Mouse (Mus musculus): ENCODE results near the gene Gng11.

The Gng11 gene

GRCm38 (mm10) chr6:4003890-4004306, at the start of gene Gng11:
Gene Gng11, plus strand, starts transcription at chr6:4003904.
- DNase-seq (ENCODE audit: low spot score): peak; percentile 45

DNA sequence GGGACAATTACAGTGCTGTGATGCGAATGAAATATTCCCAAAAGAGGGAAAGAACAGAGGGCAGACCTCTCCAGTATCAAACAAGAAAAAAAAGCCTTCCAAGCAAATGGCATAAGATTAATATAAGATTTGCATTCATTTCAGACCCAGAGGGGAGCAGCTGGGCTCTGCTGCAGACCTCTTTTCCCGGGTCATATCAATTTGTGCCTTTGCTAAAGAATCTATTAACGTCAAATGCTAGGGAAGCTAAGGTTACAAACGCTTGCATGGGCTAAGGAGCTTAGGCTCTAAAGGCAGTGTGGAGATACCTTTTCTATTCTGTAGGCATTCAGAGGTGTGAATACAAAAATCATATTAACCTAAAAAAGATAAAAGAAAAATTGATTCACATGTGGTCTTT, 48.7 kb upstream of the Gng11 start:
- DNase-seq (ENCODE audit: low spot score): no peak

DNA sequence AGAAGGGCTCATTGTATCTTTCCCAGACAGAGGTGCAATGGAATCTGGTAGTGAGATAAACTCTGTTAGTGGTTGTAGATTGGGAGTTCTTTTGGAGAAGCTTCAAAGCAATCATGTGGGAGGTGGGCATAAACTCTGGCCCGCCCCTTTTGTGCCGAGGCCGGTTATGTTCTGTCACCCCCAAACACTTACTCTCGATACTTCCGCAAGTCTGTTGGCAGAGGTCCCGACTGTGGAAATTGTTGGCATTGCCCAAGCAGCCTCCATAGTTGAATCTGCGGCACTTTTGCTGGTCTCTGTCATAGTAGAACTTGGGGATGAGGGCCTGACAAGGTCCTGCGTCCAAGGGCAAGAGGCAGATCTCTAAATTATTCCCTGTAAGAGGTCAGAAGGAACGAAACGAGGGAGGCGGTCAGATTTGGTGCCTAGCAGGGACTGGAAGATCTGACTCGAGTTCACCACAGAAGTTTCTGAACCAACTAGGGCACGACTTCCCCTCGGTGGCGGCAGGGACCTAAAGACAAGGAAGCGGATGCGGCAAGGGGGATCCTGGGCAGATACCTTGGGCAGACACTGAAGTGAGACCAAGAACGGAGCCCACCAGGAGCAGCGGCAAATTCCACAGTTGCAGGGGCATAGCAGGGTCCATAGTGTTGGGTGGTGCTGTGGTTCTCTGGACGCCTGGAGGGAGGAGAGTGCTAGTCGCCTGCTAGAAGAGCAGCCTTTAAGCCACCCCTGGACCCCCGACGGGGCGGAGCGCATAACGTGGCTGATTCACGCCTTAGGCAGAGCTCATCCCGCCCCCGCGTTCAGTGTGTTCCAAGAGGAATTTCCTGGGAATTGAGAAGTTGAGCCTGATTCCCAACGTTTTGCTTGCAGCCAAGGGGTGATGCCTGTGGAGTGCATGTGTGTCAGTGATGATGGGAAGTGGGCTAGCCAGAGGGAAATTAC, 35.8 kb upstream of the Gng11 start:
- DNase-seq (ENCODE audit: low spot score): no peak

DNA sequence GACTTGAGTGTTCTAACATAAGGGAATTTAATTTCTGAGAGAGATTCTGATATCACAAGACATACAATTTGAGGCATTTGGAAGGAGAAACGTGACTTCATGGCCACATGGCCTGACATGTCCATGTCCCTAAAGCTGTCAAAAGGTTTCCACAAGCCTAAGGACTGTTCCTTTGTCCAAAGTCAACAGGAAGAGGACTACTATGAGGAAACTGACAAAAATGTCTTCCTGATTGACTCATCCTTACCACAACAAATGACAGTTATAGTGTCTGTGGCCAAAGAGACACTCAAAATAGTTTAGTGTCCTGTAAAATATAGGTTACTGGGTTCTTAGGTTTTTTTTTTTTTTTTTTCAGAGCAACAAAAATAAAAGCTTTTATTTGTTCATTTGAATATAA, 30.0 kb upstream of the Gng11 start:
- DNase-seq (ENCODE audit: low spot score): no peak

GRCm38 (mm10) chr6:3982661-3983284, 20.9 kb upstream of the Gng11 start:
- no peak for DNase-seq (ENCODE audit: low spot score)

DNA sequence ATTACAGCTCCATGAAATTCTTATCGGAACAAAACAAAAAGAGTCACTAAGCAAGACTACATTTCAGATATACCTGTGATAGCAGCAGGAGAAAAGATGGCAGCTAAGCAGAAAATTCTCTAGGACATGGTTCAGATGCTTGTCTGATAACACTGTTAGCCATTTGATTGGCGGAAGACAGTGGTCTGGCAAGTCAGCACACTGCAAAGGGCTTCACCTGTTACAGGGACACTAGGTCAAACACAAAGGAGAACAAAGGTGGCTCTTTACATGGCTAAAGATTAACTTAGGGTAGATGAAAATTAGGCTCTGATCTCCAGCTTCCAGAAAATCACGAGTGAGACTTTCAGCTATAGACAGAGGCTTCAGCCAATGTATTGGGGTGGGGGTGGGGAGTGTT, 15.0 kb upstream of the Gng11 start, which contains the start of gene Tfpi2:
Gene Tfpi2, minus strand, starts transcription at position 170 of the 400 bp plus-strand sequence.
- no peak for DNase-seq (ENCODE audit: low spot score)

- no peak for DNase-seq (ENCODE audit: low spot score)
Observed at GRCm38 (mm10) chr6:3993492-3993891, 10.2 kb upstream of the Gng11 start, which contains the start of gene Gngt1. Gene Gngt1, plus strand, starts transcription at chr6:3993792.

GRCm38 (mm10) chr6:3998089-3998488, 5.6 kb upstream of the Gng11 start:
- DNase-seq (ENCODE audit: low spot score): no peak

DNA sequence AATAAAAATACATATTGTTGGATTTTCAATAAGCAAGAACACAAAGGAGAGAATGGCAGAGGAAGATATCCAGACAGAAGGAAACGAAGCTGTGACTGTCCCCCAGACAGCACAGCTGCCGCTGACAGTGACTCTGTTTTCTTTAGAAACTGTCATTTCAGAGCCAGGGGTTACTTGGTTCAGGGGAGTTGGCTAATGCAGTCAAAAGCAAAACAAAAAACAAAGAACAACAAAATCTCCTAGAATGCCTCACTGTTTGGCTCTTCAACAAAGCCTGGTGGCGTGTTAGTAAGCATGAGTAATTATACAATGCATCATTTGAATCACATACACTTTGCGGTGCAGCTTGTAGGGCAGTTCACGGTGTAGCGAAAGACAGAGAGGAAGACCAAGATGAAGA, 4.4 kb upstream of the Gng11 start:
- no peak for DNase-seq (ENCODE audit: low spot score)

- no peak for DNase-seq (ENCODE audit: low spot score)
Observed at GRCm38 (mm10) chr6:4000716-4001115, 3.0 kb upstream of the Gng11 start.

GRCm38 (mm10) chr6:4003445-4003844, 259 bp upstream of the Gng11 start:
- DNase-seq (ENCODE audit: low spot score): no peak

DNA sequence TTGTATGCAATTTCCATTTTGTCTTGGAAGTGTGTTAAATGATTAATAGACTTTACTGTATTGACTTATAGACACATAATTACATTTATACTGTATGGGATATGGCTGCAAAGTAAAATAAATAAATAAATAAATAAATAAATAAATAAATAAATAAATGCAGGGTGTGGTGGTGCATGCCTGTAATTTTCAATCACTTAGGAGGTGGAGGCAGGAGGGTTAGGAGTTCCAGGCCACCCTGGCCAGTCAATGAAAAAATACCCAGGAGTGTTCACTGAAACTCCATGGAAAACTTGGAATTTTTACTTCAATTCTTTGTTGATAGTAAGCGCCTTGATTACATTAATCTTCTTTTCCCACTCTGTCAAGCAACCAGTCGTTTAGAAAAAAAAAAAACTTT, 1.1 kb downstream of the Gng11 start:
- DNase-seq (ENCODE audit: low spot score): no peak

DNA sequence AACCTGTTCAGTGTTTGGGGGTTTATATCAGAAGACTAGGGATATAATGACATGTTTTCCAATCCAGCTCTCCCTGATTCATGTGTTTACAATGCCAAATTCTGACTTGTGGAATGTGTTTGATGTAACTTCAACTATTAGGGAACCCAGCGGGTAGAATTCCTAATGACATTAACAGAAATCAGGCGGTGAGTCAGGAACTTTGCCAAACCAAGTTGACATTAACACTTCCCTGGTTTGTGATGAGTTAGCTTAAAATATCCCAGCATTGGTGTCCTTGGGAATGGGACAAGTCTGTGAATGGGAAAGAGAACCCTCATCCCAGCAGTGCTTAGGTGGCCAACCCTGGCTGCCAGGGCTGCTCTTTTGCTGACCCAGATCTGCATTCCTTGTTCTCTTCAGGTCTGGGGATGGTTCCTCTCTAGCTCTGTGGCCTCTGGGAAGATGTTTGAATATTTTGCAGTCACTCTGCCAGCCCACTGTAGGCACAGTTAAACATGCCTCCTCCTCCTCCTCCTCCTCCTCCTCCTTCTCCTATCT, 4.9 kb downstream of the Gng11 start:
- DNase-seq (ENCODE audit: low spot score): no peak

- no peak for DNase-seq (ENCODE audit: low spot score)
Observed at GRCm38 (mm10) chr6:4009548-4009947, 5.8 kb downstream of the Gng11 start.

- DNase-seq (ENCODE audit: low spot score): no peak
Observed at GRCm38 (mm10) chr6:4022645-4023044, 18.9 kb downstream of the Gng11 start.

DNA sequence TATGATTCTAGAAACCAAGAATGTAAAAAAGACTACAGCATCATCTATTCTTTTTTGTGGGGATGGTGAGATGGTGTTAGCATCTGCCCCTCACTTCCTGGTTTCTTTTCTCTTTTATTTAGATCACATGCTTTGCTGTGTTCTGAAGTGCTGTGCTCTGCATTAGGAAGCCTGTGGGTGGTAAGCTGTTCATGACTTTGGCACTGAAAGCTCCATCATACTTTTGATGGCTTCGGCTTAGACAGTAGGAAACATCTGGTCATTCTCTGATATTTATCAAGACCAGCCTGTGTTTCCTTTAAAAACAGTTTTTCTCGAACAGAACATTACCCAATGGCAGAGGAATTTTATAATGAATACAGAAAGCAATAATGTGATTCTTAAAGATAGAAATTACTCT, 22.7 kb downstream of the Gng11 start:
- DNase-seq (ENCODE audit: low spot score): no peak

GRCm38 (mm10) chr6:4030956-4031355, 27.3 kb downstream of the Gng11 start:
- DNase-seq (ENCODE audit: low spot score): no peak

GRCm38 (mm10) chr6:4041821-4042220, 38.1 kb downstream of the Gng11 start:
- DNase-seq (ENCODE audit: low spot score): no peak

DNA sequence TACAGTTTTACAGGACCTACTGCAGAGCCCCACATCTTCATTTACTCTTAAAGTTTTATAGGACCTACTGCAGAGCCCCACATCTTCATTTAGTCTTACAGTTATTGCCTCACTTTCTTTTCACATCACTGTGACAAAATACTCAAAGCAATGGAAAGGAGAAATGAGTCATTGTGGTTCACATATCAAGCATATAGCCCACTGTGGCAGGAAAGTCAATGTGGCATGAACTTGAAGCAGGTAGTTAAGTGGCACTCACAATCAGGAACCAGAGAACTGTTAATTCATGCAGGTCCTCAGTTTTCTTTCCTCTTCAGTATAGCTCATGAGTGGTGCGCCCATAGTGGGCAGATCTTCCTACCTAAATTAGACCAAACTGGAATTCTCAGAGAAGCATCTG, 43.5 kb downstream of the Gng11 start:
- DNase-seq (ENCODE audit: low spot score): no peak

GRCm38 (mm10) chr6:4052843-4053242, 49.1 kb downstream of the Gng11 start:
- no peak for DNase-seq (ENCODE audit: low spot score)

- no peak for DNase-seq (ENCODE audit: low spot score)
Observed at GRCm38 (mm10) chr6:4054387-4054786, 50.7 kb downstream of the Gng11 start.
